Mouse (Mus musculus): ENCODE results near the gene H2-Ob. TPM values are rescaled to one million over a fixed set of nuclear protein-coding genes. Genes with fewer than 3 reads are reported as not detected.

The H2-Ob gene
- polyA plus RNA-seq, 1 experiment: 72.2 TPM

DNA sequence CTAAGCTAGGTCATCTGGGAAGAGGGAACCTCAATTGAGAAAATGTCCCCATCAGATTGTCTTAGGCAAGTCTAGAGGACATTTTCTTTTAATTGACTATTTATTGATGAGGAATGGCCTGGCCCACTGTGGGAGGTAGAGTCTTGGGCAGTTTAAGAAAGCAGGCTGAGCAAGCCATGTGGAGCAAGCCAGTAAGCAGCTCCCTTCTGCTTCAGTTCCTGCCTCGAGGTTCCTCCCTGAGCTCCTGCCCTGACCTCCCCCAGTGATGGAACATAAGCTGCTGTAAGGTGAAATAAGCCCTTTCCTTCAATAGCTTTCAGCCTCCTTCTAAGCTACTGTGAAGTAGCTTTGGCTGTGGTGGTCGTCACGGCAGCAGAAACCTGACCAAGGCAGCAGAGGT, 962 bp upstream of the H2-Ob start:
- Histone ChIP-seq H3K4me3 (replicated peaks; ENCODE audit: control insufficient read depth, low read depth, low read length) (no peak overlapping the region), H3K4me1 (ENCODE audit: control insufficient read depth, insufficient read depth, low read length) (no peaks in the 10 kb centered on the region; the same call in 1 of the 2 replicates), H3K27ac (ENCODE audit: control insufficient read depth, insufficient read depth, low read depth, low read length, poor library complexity) (no peak overlapping the region)
- 68% methylated on average over 3 of the region's 3 CpGs for WGBS
- no peak for TF ChIP-seq POLR2A (IDR thresholded peaks at IDR 0.05; ENCODE audit: borderline replicate concordance, control insufficient read depth, low read depth, low read length)
- TF ChIP-seq CTCF (IDR thresholded peaks at IDR 0.05; ENCODE audit: control insufficient read depth, insufficient read depth, low read length): no peak

DNA sequence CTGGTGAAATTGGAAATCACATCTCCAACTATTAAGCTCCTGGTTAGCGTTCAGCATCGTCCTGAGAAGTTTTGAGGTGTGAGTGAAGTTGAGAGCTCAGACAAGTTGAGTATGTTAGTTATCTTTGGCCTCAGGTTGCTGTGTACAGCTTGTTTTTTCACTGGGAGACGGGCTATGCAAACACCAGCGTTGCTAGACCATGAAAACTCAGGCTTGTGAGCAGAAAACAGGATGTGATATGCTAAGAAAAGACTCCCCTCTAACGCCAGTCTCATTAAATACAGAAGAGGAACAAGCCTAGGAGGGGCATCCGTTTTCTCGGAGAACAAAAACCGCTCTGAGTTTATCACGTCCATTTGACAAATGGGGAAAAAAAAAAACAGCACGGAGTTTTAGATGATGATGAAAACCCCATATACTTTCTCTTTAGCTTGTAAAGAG, 918 bp downstream of the H2-Ob start:
- H3K4me3 ChIP-seq (replicated peaks; ENCODE audit: control insufficient read depth, low read depth, low read length): peak overlapping the region; percentile 44

DNA sequence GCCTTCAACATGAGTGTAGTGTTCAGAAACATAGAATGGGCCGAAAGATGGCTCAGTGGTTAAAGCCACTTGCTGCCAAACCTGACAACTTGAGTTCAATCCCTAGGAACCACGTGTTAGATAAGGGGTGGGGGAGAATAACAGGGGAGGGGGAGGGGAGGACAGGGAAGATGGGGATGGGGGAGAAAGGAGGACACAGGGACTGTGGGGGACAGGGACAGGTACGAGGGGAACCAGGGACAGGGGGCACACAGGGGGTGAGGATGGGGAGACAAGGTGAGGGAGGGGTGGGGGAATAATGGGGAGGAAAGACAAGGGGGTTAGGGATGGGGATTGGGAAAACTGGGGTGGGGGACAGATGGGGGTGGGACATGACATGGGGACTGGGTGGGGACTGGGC, 1.7 kb downstream of the H2-Ob start:
- TF ChIP-seq CTCF (IDR thresholded peaks at IDR 0.05; ENCODE audit: control insufficient read depth, insufficient read depth, low read length) (no peak), POLR2A (IDR thresholded peaks at IDR 0.05; ENCODE audit: borderline replicate concordance, control insufficient read depth, low read depth, low read length) (no peak)
- peak overlapping the region; percentile 82 for H3K27ac ChIP-seq (ENCODE audit: control insufficient read depth, insufficient read depth, low read depth, low read length, poor library complexity)
- 15% methylated on average over 3 of the region's 3 CpGs for WGBS
- H3K4me3 ChIP-seq (replicated peaks; ENCODE audit: control insufficient read depth, low read depth, low read length): no peak overlapping the region
- H3K4me1 ChIP-seq (ENCODE audit: control insufficient read depth, insufficient read depth, low read length): no peaks in the 10 kb centered on the region; the same call in 1 of the 2 replicates

More for the DNA sequence above, 918 bp downstream of the H2-Ob start:
- TF ChIP-seq POLR2A (IDR thresholded peaks at IDR 0.05; ENCODE audit: borderline replicate concordance, control insufficient read depth, low read depth, low read length) (peak; percentile 39; the same call in 1 of the 2 replicates), CTCF (IDR thresholded peaks at IDR 0.05; ENCODE audit: control insufficient read depth, insufficient read depth, low read length) (no peak)
- 2% methylated on average over 10 of the region's 10 CpGs for WGBS
- H3K27ac ChIP-seq (ENCODE audit: control insufficient read depth, insufficient read depth, low read depth, low read length, poor library complexity): peak overlapping the region; percentile 94
- no peaks in the 10 kb centered on the region; the same call in 1 of the 2 replicates for H3K4me1 ChIP-seq (ENCODE audit: control insufficient read depth, insufficient read depth, low read length)

DNA sequence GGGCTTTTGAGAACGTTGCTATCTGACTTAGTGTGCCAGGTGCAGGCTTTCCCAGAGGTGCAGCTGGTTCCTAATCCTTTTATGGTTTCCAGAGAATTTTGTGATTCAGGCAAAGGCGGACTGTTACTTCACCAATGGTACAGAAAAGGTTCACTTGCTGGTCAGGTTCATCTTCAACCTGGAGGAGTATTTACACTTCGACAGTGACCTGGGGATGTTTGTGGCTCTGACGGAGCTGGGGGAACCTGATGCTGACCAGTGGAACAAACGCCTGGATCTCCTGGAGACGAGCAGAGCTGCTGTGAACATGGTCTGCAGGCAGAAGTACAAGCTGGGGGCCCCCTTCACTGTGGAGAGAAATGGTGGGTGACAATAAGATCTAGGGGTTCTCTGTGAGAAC, 2.2 kb downstream of the H2-Ob start:
- no peak overlapping the region for H3K4me3 ChIP-seq (replicated peaks; ENCODE audit: control insufficient read depth, low read depth, low read length)
- TF ChIP-seq POLR2A (IDR thresholded peaks at IDR 0.05; ENCODE audit: borderline replicate concordance, control insufficient read depth, low read depth, low read length): no peak
- no peak for TF ChIP-seq CTCF (IDR thresholded peaks at IDR 0.05; ENCODE audit: control insufficient read depth, insufficient read depth, low read length)
- 0 out of 2 replicates have a peak overlapping the region, but pooled peaks have one; percentile 28 for H3K27ac ChIP-seq (ENCODE audit: control insufficient read depth, insufficient read depth, low read depth, low read length, poor library complexity)
- no peaks in the 10 kb centered on the region; the same call in 1 of the 2 replicates for H3K4me1 ChIP-seq (ENCODE audit: control insufficient read depth, insufficient read depth, low read length)
- 75% methylated on average over 6 of the region's 6 CpGs for WGBS

DNA sequence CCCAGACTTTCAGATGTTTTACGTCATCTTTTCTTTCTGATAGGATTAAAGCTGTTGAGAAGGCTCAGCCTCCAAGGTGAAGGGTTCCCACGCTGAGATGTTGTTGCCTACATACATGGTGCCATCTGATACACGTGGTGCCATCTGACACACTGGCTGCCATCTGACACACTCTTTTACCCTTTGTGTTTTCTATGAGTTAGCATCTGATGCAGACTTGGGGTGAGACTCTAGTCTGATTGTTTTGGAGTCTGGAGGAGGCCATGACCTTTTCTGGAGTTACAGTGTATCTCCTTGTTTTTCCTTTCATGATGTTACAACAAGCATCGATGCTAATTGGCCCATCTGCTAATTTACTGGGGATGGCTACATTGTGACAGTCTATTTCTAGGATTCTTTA, 6.0 kb downstream of the H2-Ob start:
- 83% methylated on average over 4 of the region's 4 CpGs for WGBS
- Histone ChIP-seq H3K4me1 (ENCODE audit: control insufficient read depth, insufficient read depth, low read length) (peaks cover 4% of the 10 kb centered on the region; the same call in 1 of the 2 replicates), H3K27ac (ENCODE audit: control insufficient read depth, insufficient read depth, low read depth, low read length, poor library complexity) (no peak overlapping the region), H3K4me3 (replicated peaks; ENCODE audit: control insufficient read depth, low read depth, low read length) (no peak overlapping the region)
- TF ChIP-seq CTCF (IDR thresholded peaks at IDR 0.05; ENCODE audit: control insufficient read depth, insufficient read depth, low read length): no peak
- TF ChIP-seq POLR2A (IDR thresholded peaks at IDR 0.05; ENCODE audit: borderline replicate concordance, control insufficient read depth, low read depth, low read length): no peak

DNA sequence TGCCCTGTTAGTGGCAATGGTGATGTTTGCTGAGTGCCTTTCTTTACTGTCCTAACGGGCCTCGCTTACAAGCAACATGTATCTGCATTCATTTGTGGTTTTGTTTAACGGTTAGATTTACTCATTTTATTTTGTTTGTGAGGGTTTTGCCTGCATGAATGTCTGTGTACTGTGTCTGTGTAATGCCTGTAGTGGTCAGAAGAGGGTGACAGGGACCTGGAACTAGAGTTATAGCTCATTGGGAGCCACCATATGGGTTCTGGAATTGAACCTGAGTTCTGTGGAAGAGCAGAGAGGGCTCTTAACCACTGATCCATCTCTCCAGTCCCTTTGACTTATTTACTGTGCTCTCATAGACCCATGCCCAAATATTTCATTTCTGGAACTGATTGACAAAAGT, 8.3 kb downstream of the H2-Ob start:
- no peak for TF ChIP-seq POLR2A (IDR thresholded peaks at IDR 0.05; ENCODE audit: borderline replicate concordance, control insufficient read depth, low read depth, low read length)
- no peak for TF ChIP-seq CTCF (IDR thresholded peaks at IDR 0.05; ENCODE audit: control insufficient read depth, insufficient read depth, low read length)
- WGBS: 60% methylated on average over 3 of the region's 3 CpGs
- peaks cover 4% of the 10 kb centered on the region; the same call in 1 of the 2 replicates for H3K4me1 ChIP-seq (ENCODE audit: control insufficient read depth, insufficient read depth, low read length)
- no peak overlapping the region for H3K4me3 ChIP-seq (replicated peaks; ENCODE audit: control insufficient read depth, low read depth, low read length)
- H3K27ac ChIP-seq (ENCODE audit: control insufficient read depth, insufficient read depth, low read depth, low read length, poor library complexity): no peak overlapping the region

DNA sequence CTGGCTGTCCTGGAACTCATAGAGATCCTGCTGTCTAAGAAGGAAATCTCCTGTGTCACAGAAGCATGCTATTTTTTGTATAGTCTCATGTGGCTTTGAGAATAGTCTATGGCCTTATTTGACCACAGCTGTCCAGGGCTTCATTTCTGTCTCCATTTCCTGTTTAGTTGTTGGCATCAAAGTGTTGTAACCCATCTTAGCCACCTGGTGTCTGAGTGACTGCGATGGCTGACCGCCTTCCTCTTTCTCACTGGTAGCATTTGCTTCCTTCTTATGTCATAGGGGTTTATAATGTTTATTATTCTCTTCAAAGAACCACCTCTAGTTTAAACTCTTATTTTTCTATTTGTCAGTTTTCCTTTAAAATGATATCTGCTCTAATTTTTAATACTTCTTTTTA, 10.1 kb downstream of the H2-Ob start:
- TF ChIP-seq POLR2A (IDR thresholded peaks at IDR 0.05; ENCODE audit: borderline replicate concordance, control insufficient read depth, low read depth, low read length) (no peak), CTCF (IDR thresholded peaks at IDR 0.05; ENCODE audit: control insufficient read depth, insufficient read depth, low read length) (peak; percentile 43; the same call in 1 of the 2 replicates)
- Histone ChIP-seq H3K4me1 (ENCODE audit: control insufficient read depth, insufficient read depth, low read length) (peaks cover 4% of the 10 kb centered on the region; the same call in 1 of the 2 replicates), H3K27ac (ENCODE audit: control insufficient read depth, insufficient read depth, low read depth, low read length, poor library complexity) (no peak overlapping the region), H3K4me3 (replicated peaks; ENCODE audit: control insufficient read depth, low read depth, low read length) (no peak overlapping the region)
- WGBS: 6% methylated on average over 2 of the region's 2 CpGs

DNA sequence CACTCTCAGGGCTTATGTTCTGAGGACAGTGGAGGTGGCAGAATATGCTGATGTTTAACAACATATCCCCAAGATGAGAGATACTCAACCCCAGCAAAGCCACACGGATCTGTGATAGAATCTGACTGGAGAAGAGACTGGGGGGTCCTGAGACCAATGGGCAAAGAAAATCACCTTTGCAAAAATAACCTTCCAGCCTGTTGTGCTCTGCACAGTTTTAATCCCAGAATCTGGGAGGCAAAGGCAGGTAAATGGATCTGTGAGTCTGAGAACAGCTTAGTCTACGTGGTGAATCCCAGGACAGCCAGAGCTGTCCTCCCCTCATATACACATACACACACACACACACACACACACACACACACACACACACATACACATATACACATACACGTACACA, 10.7 kb downstream of the H2-Ob start:
- WGBS: 48% methylated on average over 3 of the region's 3 CpGs
- peaks cover 4% of the 10 kb centered on the region; the same call in 1 of the 2 replicates for H3K4me1 ChIP-seq (ENCODE audit: control insufficient read depth, insufficient read depth, low read length)
- no peak overlapping the region for H3K4me3 ChIP-seq (replicated peaks; ENCODE audit: control insufficient read depth, low read depth, low read length)
- 0 out of 2 replicates have a peak overlapping the region, but pooled peaks have one; percentile 7 for H3K27ac ChIP-seq (ENCODE audit: control insufficient read depth, insufficient read depth, low read depth, low read length, poor library complexity)
- TF ChIP-seq CTCF (IDR thresholded peaks at IDR 0.05; ENCODE audit: control insufficient read depth, insufficient read depth, low read length) (no peak), POLR2A (IDR thresholded peaks at IDR 0.05; ENCODE audit: borderline replicate concordance, control insufficient read depth, low read depth, low read length) (no peak)

All from bone marrow, adult 2 months (tissue).